Mouse (Mus musculus): ENCODE measurements around the gene Ace. TPM values are rescaled to one million over a fixed set of nuclear protein-coding genes. Genes with fewer than 3 reads are reported as not detected.

Ace gene
- total RNA-seq, 2 experiments from 2014 or later, result 24.1 to 34.8 TPM

- no peak for DNase-seq
Measured at GRCm38 (mm10) chr11:106037418-106037751, 69.6 kb downstream of the Ace start.

More at GRCm38 (mm10) chr11:106037418-106037751, 69.6 kb downstream of the Ace start:
- intact Hi-C loops (cut with DNase I), result no loop called here

Other genes with a start within 250 kb of the Ace start
- gene Cyb561, start 14.6 kb upstream of the Ace start, total RNA-seq (2021), result 1 to 10 TPM; 4.3 to 6.0 TPM
- gene Ace3, start 26.7 kb downstream of the Ace start, total RNA-seq (2021), result not detected
- gene Kcnh6, start 40.2 kb downstream of the Ace start, total RNA-seq (2021), result not detected
- 10 to 100 TPM; 23.9 to 25.6 TPM for gene Dcaf7, start 68.9 kb downstream of the Ace start, total RNA-seq (2021)
- 10 to 100 TPM; 37.6 to 42.7 TPM for gene Taco1, start 98.1 kb downstream of the Ace start, total RNA-seq (2021)
- gene Map3k3, start 116.7 kb downstream of the Ace start, total RNA-seq (2021), result 10 to 100 TPM; 20.6 to 20.8 TPM
- not detected for gene Gm10840, start 192.9 kb downstream of the Ace start, total RNA-seq (2021)
- 1 to 10 TPM; 1.5 to 3.6 TPM for gene Limd2, start 192.9 kb downstream of the Ace start, total RNA-seq (2021)
- gene Strada, start 234.2 kb downstream of the Ace start, total RNA-seq (2021), result 10 to 100 TPM; 10.5 to 10.9 TPM
- 10 to 100 TPM; 60.0 to 68.3 TPM for gene Ccdc47, start 248.4 kb downstream of the Ace start, total RNA-seq (2021)
- 10 to 100 TPM; 19.1 to 22.2 TPM for gene Ddx42, start 249.0 kb downstream of the Ace start, total RNA-seq (2021)

All from gastrocnemius, postnatal 36 days (tissue).